Mouse (Mus musculus) forebrain, embryonic 10.5 days (tissue): ENCODE measurements around the gene Olfr307. TPM values are rescaled to one million over a fixed set of nuclear protein-coding genes. Genes with fewer than 3 reads are reported as not detected.
"Not testable (repeated sequence)": the region's sequence is repeated elsewhere in the genome, so short reads cannot be mapped to it uniquely, and the experiment has no call there.

Experiments used
- DNase-seq: peaks from one replicate; pipeline ENCODE4 v3.0.0-alpha.2; 2017; ENCODE audit warnings: low spot score; ENCODE audit errors: extremely low spot score
- H3K27ac ChIP-seq: fragments of 300-500 bp; sonication (generic); 2 replicates; pipeline ENCODE4 v1.5.1; 2016; ENCODE audit warnings: mild to moderate bottlenecking
- H3K27me3 ChIP-seq: fragments of 300-500 bp; sonication (generic); 2 replicates; pipeline ENCODE4 v1.6.1; 2016; ENCODE audit warnings: mild to moderate bottlenecking; ENCODE audit not compliant: poor library complexity, severe bottlenecking
- H3K36me3 ChIP-seq: fragments of 300-500 bp; sonication (generic); replicated peaks from 2 replicates; pipeline ENCODE4 v1.6.1; 2016; ENCODE audit warnings: mild to moderate bottlenecking, moderate library complexity
- H3K4me1 ChIP-seq: fragments of 300-500 bp; sonication (generic); 2 replicates; pipeline ENCODE4 v1.6.1; 2016
- H3K4me3 ChIP-seq: fragments of 300-500 bp; sonication (generic); 2 replicates; pipeline ENCODE4 v1.5.1; 2016; ENCODE audit warnings: mild to moderate bottlenecking, moderate library complexity
- H3K9me3 ChIP-seq: fragments of 300-500 bp; sonication (generic); 2 replicates; pipeline ENCODE4 v1.6.1; 2016; ENCODE audit warnings: mild to moderate bottlenecking, moderate library complexity
- WGBS: fragments of 180-500 bp; shearing (Covaris S2); methylation state at CpG from one replicate; pipeline ENCODE4 v1.1.7; 2016; 5-methylcytosine and 5-hydroxymethylcytosine counted together
- microRNA-seq: library from miRNA; unstranded; fragments of <30 nt; microRNA quantifications from one replicate; pipeline ENCODE4, GENCODE M21; 2017
- polyA plus RNA-seq: library from polyadenylated mRNA; unstranded; fragments of >200 nt; fragmentation: Nextera tagmentation; extraction: Ambion mirVana; gene quantifications from 2 replicates; pipeline ENCODE4 v1.2.1, GENCODE M21; 2016

Olfr307 gene
- polyA plus RNA-seq = not detected in 2 replicates

DNA sequence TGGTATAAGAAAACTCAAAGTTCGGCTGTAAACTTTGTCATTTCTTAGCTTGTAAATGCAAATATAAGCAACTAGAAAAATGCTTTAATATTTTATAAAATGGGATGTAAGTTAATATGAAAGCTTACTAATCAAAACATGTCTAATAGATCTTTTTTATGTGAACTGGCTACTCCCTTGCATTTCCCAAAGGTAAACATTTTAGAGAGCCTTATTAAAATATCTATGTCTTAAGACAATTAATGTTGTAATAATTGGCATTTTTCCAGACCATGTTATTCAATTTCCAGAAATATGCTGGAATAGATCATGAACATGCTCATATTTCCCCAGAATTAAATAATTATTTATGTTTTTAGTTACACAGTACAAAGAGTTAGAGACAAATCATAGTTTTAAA lies at the start of gene Olfr307:
TSS of gene Olfr307 (minus strand) at position 101 of the 400 bp plus-strand sequence.
- Histone ChIP-seq H3K36me3 (no peaks in the 10 kb centered on the region), H3K27me3 (no peaks in the 10 kb centered on the region), H3K4me3 (no peak within 1 kb of the TSS), H3K4me1 (no peaks in the 10 kb centered on the region), H3K9me3 (no peaks in the 10 kb centered on the region), H3K27ac (no peak within 1 kb of the TSS)
- DNase-seq = no peak
- 84% methylated on average over 1 of the region's 1 CpGs for WGBS

GRCm38 (mm10) chr7:86386558-86386957 lies 49.2 kb upstream of the Olfr307 start, which contains the start of gene Olfr304:
TSS of gene Olfr304 (minus strand) at chr7:86386658.
- no peaks in the 10 kb centered on the region for H3K36me3 ChIP-seq
- 73% methylated on average over 1 of the region's 1 CpGs for WGBS
- no peaks in the 10 kb centered on the region for H3K27me3 ChIP-seq
- no peaks in the 10 kb centered on the region for H3K9me3 ChIP-seq
- no peak within 1 kb of the TSS for H3K27ac ChIP-seq
- no peak within 1 kb of the TSS for H3K4me3 ChIP-seq
- no peaks in the 10 kb centered on the region for H3K4me1 ChIP-seq
- DNase-seq = no peak

- no peak for DNase-seq
Observed at GRCm38 (mm10) chr7:86385769-86386168, 48.4 kb upstream of the Olfr307 start.

DNA sequence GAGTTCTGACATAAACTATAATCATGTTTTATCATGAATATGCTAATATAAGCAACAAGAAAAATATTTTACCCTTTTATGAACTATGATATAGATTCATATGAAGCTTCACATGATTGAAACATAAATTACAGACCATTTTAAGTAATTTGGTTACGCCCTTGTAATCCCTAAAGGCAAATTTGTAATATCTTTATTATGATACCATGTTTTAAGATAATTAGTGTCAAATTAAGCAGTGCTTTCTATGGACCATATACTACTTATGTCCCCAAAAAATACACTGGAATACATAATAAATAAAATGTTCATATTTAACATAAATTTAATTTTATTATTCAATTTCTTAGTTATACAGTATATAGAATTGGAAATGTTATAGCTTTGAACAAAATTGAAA lies 29.4 kb upstream of the Olfr307 start, which contains the start of gene Olfr305:
TSS of gene Olfr305 (minus strand) at position 101 of the 400 bp plus-strand sequence.
- no peaks in the 10 kb centered on the region for H3K4me1 ChIP-seq
- 85% methylated on average over 1 of the region's 1 CpGs for WGBS

More at GRCm38 (mm10) chr7:86385769-86386168, 48.4 kb upstream of the Olfr307 start:
- WGBS = 79% methylated on average over 3 of the region's 3 CpGs
- no peaks in the 10 kb centered on the region for H3K9me3 ChIP-seq
- no peaks in the 10 kb centered on the region for H3K27me3 ChIP-seq
- H3K4me1 ChIP-seq = no peaks in the 10 kb centered on the region
- no peak overlapping the region for H3K27ac ChIP-seq
- H3K36me3 ChIP-seq = no peaks in the 10 kb centered on the region
- H3K4me3 ChIP-seq = no peak overlapping the region

GRCm38 (mm10) chr7:86346296-86346695 lies 8.9 kb upstream of the Olfr307 start:
- not testable (repeated sequence) for H3K9me3 ChIP-seq, H3K27me3 ChIP-seq, H3K4me3 ChIP-seq, DNase-seq, H3K36me3 ChIP-seq, H3K27ac ChIP-seq, H3K4me1 ChIP-seq
- WGBS = 95% methylated on average over 9 of the region's 9 CpGs

More for the DNA sequence above, 29.4 kb upstream of the Olfr307 start, which contains the start of gene Olfr305:
- H3K4me3 ChIP-seq = no peak within 1 kb of the TSS
- no peak for DNase-seq
- no peaks in the 10 kb centered on the region for H3K36me3 ChIP-seq
- H3K27me3 ChIP-seq = no peaks in the 10 kb centered on the region
- H3K27ac ChIP-seq = no peak within 1 kb of the TSS
- no peaks in the 10 kb centered on the region for H3K9me3 ChIP-seq

- H3K27me3 ChIP-seq = no peaks in the 10 kb centered on the region
- H3K27ac ChIP-seq = no peak overlapping the region
- no peaks in the 10 kb centered on the region for H3K4me1 ChIP-seq
- no peak overlapping the region for H3K4me3 ChIP-seq
- WGBS = 70% methylated on average over 3 of the region's 3 CpGs
- DNase-seq = no peak
- no peaks in the 10 kb centered on the region; the same call in 1 of the 2 replicates for H3K9me3 ChIP-seq
- no peaks in the 10 kb centered on the region for H3K36me3 ChIP-seq
Observed at GRCm38 (mm10) chr7:86344253-86344652, 6.9 kb upstream of the Olfr307 start.

- H3K27ac ChIP-seq = no peak overlapping the region
- no peaks in the 10 kb centered on the region for H3K9me3 ChIP-seq
- 83% methylated on average over 14 of the region's 14 CpGs for WGBS
- no peak overlapping the region for H3K4me3 ChIP-seq
- no peaks in the 10 kb centered on the region for H3K36me3 ChIP-seq
- H3K27me3 ChIP-seq = no peaks in the 10 kb centered on the region
- H3K4me1 ChIP-seq = no peaks in the 10 kb centered on the region
- no peak for DNase-seq
Observed at GRCm38 (mm10) chr7:86342881-86343565, 5.6 kb upstream of the Olfr307 start.

GRCm38 (mm10) chr7:86325530-86325929 lies 11.9 kb downstream of the Olfr307 start, which contains the start of gene Olfr308:
TSS of gene Olfr308 (minus strand) at chr7:86325630.
- Histone ChIP-seq H3K4me1 (no peaks in the 10 kb centered on the region), H3K36me3 (no peaks in the 10 kb centered on the region), H3K27ac (no peak within 1 kb of the TSS), H3K4me3 (no peak within 1 kb of the TSS), H3K27me3 (no peaks in the 10 kb centered on the region), H3K9me3 (no peaks in the 10 kb centered on the region)
- DNase-seq = no peak

- H3K9me3 ChIP-seq = no peaks in the 10 kb centered on the region
- H3K27ac ChIP-seq = no peak overlapping the region
- 93% methylated on average over 2 of the region's 2 CpGs for WGBS
- DNase-seq = no peak
- no peak overlapping the region for H3K4me3 ChIP-seq
- H3K27me3 ChIP-seq = no peaks in the 10 kb centered on the region
- no peaks in the 10 kb centered on the region for H3K36me3 ChIP-seq
- H3K4me1 ChIP-seq = no peaks in the 10 kb centered on the region
Observed at GRCm38 (mm10) chr7:86321323-86321722, 16.1 kb downstream of the Olfr307 start.

- WGBS = 84% methylated on average over 2 of the region's 2 CpGs
Observed at GRCm38 (mm10) chr7:86313608-86314007, 23.8 kb downstream of the Olfr307 start, which contains the start of gene Olfr309. TSS of gene Olfr309 (minus strand) at chr7:86313708.

More at GRCm38 (mm10) chr7:86313608-86314007, 23.8 kb downstream of the Olfr307 start, which contains the start of gene Olfr309:
- Histone ChIP-seq H3K27ac (no peak within 1 kb of the TSS), H3K4me3 (no peak within 1 kb of the TSS), H3K27me3 (no peaks in the 10 kb centered on the region), H3K9me3 (no peaks in the 10 kb centered on the region), H3K4me1 (no peaks in the 10 kb centered on the region), H3K36me3 (no peaks in the 10 kb centered on the region)
- DNase-seq = no peak

Small RNAs within 50 kb of the gene (microRNA-seq; reads per million reads assigned to microRNA genes)
- not detected for gene Gm23192

Other genes with a start within 250 kb of the Olfr307 start
- not detected in 2 replicates for gene Vmn2r75, start 165.8 kb downstream of the Olfr307 start, polyA plus RNA-seq
- not detected in 2 replicates for gene Vmn2r76, start 91.3 kb downstream of the Olfr307 start, polyA plus RNA-seq
- gene Olfr310, start 60.4 kb downstream of the Olfr307 start, polyA plus RNA-seq = not detected in 2 replicates
- not detected in 2 replicates for gene Olfr309, start 23.9 kb downstream of the Olfr307 start, polyA plus RNA-seq
- not detected in 2 replicates for gene Olfr308, start 12.0 kb downstream of the Olfr307 start, polyA plus RNA-seq
- not detected in 2 replicates for gene Olfr305, start 29.3 kb upstream of the Olfr307 start, polyA plus RNA-seq
- not detected in 2 replicates for gene Olfr304, start 49.1 kb upstream of the Olfr307 start, polyA plus RNA-seq
- not detected in 2 replicates for gene Olfr303, start 60.2 kb upstream of the Olfr307 start, polyA plus RNA-seq
- gene Olfr301, start 66.3 kb upstream of the Olfr307 start, polyA plus RNA-seq = not detected in 2 replicates
- gene Olfr299, start 122.3 kb upstream of the Olfr307 start, polyA plus RNA-seq = not detected in 2 replicates
- not detected in 2 replicates for gene Olfr298, start 154.9 kb upstream of the Olfr307 start, polyA plus RNA-seq
- gene Olfr297, start 182.4 kb upstream of the Olfr307 start, polyA plus RNA-seq = not detected in 2 replicates
- not detected in 2 replicates for gene Olfr295, start 246.3 kb upstream of the Olfr307 start, polyA plus RNA-seq